Mouse (Mus musculus): ENCODE data around the gene Tex12. TPM values are rescaled to one million over a fixed set of nuclear protein-coding genes. Genes with fewer than 3 reads are reported as not detected.

Tex12 gene
- polyA plus RNA-seq, 1 experiment from 2014 or later, result not detected

GRCm38 (mm10) chr9:50528293-50528892 lies 32.7 kb downstream of the Tex12 start, which contains the start of gene Pts:
Pts (minus strand) TSS chr9:50528724.
- no peaks in the 10 kb centered on the region for H3K9me3 ChIP-seq (replicated peaks; ENCODE audit: control insufficient read depth, low read length)
- H3K27me3 ChIP-seq (ENCODE audit: control insufficient read depth, insufficient read depth, low read depth, low read length), result no peaks in the 10 kb centered on the region
- H3K27ac ChIP-seq (ENCODE audit: low read length), result peak within 1 kb of the TSS; percentile 85
- H3K36me3 ChIP-seq (ENCODE audit: control insufficient read depth, insufficient read depth), result no peaks in the 10 kb centered on the region
- peak within 1 kb of the TSS; percentile 89 for H3K9ac ChIP-seq (ENCODE audit: low read depth, low read length)
- under 1% methylated on average over 54 of the region's 54 CpGs for WGBS (ENCODE audit: insufficient replicate concordance)
- peak; percentile 98 for ATAC-seq (ENCODE audit: low read depth)
- peaks cover 14% of the 10 kb centered on the region for H3K4me1 ChIP-seq (ENCODE audit: control insufficient read depth, low read depth, low read length)
- H3K4me2 ChIP-seq (ENCODE audit: low read depth, low read length), result peak within 1 kb of the TSS; percentile 94
- H3K4me3 ChIP-seq (ENCODE audit: low read depth, low read length), result peak within 1 kb of the TSS; percentile 91

- H3K27me3 ChIP-seq (ENCODE audit: control insufficient read depth, insufficient read depth, low read depth, low read length), result no peaks in the 10 kb centered on the region
- H3K9ac ChIP-seq (ENCODE audit: low read depth, low read length), result peak overlapping the region; percentile 89
- no peaks in the 10 kb centered on the region for H3K36me3 ChIP-seq (ENCODE audit: control insufficient read depth, insufficient read depth)
- peak overlapping the region; percentile 91 for H3K4me3 ChIP-seq (ENCODE audit: low read depth, low read length)
- H3K4me1 ChIP-seq (ENCODE audit: control insufficient read depth, low read depth, low read length), result peaks cover 12% of the 10 kb centered on the region
- no peak for ATAC-seq (ENCODE audit: low read depth)
- peak overlapping the region; percentile 94 for H3K4me2 ChIP-seq (ENCODE audit: low read depth, low read length)
- peak overlapping the region; percentile 5; the same call in 1 of the 2 replicates for H3K27ac ChIP-seq (ENCODE audit: low read length)
- H3K9me3 ChIP-seq (replicated peaks; ENCODE audit: control insufficient read depth, low read length), result no peaks in the 10 kb centered on the region
- 28% methylated on average over 7 of the region's 7 CpGs for WGBS (ENCODE audit: insufficient replicate concordance)
Measured at GRCm38 (mm10) chr9:50527860-50528259, 33.3 kb downstream of the Tex12 start.

- no peak for ATAC-seq (ENCODE audit: low read depth)
- 57% methylated on average over 5 of the region's 5 CpGs for WGBS (ENCODE audit: insufficient replicate concordance)
Measured at GRCm38 (mm10) chr9:50525585-50525984, 35.5 kb downstream of the Tex12 start.

GRCm38 (mm10) chr9:50524936-50525335 lies 36.2 kb downstream of the Tex12 start:
- H3K4me2 ChIP-seq (ENCODE audit: low read depth, low read length), result no peak overlapping the region
- H3K4me3 ChIP-seq (ENCODE audit: low read depth, low read length), result no peak overlapping the region
- no peak for ATAC-seq (ENCODE audit: low read depth)
- H3K9ac ChIP-seq (ENCODE audit: low read depth, low read length), result no peak overlapping the region
- WGBS (ENCODE audit: insufficient replicate concordance), result 74% methylated on average over 5 of the region's 5 CpGs
- peaks cover 12% of the 10 kb centered on the region for H3K4me1 ChIP-seq (ENCODE audit: control insufficient read depth, low read depth, low read length)
- no peaks in the 10 kb centered on the region for H3K27me3 ChIP-seq (ENCODE audit: control insufficient read depth, insufficient read depth, low read depth, low read length)
- no peaks in the 10 kb centered on the region for H3K9me3 ChIP-seq (replicated peaks; ENCODE audit: control insufficient read depth, low read length)
- H3K36me3 ChIP-seq (ENCODE audit: control insufficient read depth, insufficient read depth), result no peaks in the 10 kb centered on the region; the same call in none of the 2 replicates
- no peak overlapping the region for H3K27ac ChIP-seq (ENCODE audit: low read length)

More at GRCm38 (mm10) chr9:50525585-50525984, 35.5 kb downstream of the Tex12 start:
- H3K4me1 ChIP-seq (ENCODE audit: control insufficient read depth, low read depth, low read length), result peaks cover 12% of the 10 kb centered on the region
- no peaks in the 10 kb centered on the region for H3K9me3 ChIP-seq (replicated peaks; ENCODE audit: control insufficient read depth, low read length)
- no peak overlapping the region for H3K4me3 ChIP-seq (ENCODE audit: low read depth, low read length)
- no peaks in the 10 kb centered on the region for H3K27me3 ChIP-seq (ENCODE audit: control insufficient read depth, insufficient read depth, low read depth, low read length)
- H3K4me2 ChIP-seq (ENCODE audit: low read depth, low read length), result no peak overlapping the region
- H3K27ac ChIP-seq (ENCODE audit: low read length), result no peak overlapping the region
- H3K36me3 ChIP-seq (ENCODE audit: control insufficient read depth, insufficient read depth), result no peaks in the 10 kb centered on the region; the same call in none of the 2 replicates
- no peak overlapping the region for H3K9ac ChIP-seq (ENCODE audit: low read depth, low read length)

DNA sequence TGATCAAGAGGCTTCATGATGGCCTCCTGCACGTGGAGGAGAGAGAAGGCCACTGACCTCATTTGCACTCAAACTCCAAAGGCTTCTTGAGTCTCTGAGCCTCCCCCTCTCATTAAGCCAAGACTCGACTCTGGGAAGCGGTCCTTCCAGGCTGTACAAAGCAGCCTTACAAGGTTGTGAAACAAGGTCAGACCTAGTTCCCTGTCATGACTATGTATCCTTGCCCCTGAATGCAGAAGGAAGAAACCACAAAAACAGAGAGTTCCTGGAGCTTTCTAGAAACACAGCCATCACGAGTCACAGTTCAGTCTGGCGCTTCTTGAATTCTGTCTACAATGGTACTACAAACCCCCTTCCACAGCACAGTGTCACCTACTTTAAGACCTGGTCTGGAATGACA lies 38.6 kb downstream of the Tex12 start:
- no peak overlapping the region for H3K27ac ChIP-seq (ENCODE audit: low read length)
- H3K9ac ChIP-seq (ENCODE audit: low read depth, low read length), result no peak overlapping the region
- WGBS (ENCODE audit: insufficient replicate concordance), result 57% methylated on average over 5 of the region's 5 CpGs
- H3K27me3 ChIP-seq (ENCODE audit: control insufficient read depth, insufficient read depth, low read depth, low read length), result no peaks in the 10 kb centered on the region
- no peak overlapping the region for H3K4me2 ChIP-seq (ENCODE audit: low read depth, low read length)
- ATAC-seq (ENCODE audit: low read depth), result no peak
- no peaks in the 10 kb centered on the region for H3K9me3 ChIP-seq (replicated peaks; ENCODE audit: control insufficient read depth, low read length)
- peaks cover 7% of the 10 kb centered on the region; the same call in 1 of the 2 replicates for H3K4me1 ChIP-seq (ENCODE audit: control insufficient read depth, low read depth, low read length)
- no peaks in the 10 kb centered on the region; the same call in none of the 2 replicates for H3K36me3 ChIP-seq (ENCODE audit: control insufficient read depth, insufficient read depth)
- no peak overlapping the region for H3K4me3 ChIP-seq (ENCODE audit: low read depth, low read length)

DNA sequence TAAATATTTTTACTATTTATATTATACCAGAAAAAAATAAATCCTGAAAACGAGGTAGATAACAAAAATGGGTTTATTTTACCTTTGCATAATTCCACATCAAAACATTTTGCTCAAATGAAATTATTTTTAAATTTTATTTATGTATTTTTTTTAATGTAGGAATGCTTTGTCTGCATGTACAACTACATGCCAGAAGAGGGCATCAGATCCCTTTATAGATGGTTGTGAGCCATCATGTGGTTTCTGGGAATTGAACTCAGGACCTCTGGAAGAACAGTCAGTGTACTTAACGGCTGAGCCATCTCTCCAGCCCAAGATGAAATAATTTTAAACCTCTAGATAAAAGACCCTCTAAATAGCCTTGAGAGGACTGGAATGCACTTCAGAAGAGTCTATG lies 39.6 kb downstream of the Tex12 start:
- Histone ChIP-seq H3K4me2 (ENCODE audit: low read depth, low read length) (no peak overlapping the region), H3K4me1 (ENCODE audit: control insufficient read depth, low read depth, low read length) (no peaks in the 10 kb centered on the region; the same call in 1 of the 2 replicates), H3K27ac (ENCODE audit: low read length) (no peak overlapping the region), H3K27me3 (ENCODE audit: control insufficient read depth, insufficient read depth, low read depth, low read length) (no peaks in the 10 kb centered on the region), H3K36me3 (ENCODE audit: control insufficient read depth, insufficient read depth) (no peaks in the 10 kb centered on the region; the same call in none of the 2 replicates), H3K4me3 (ENCODE audit: low read depth, low read length) (no peak overlapping the region), H3K9ac (ENCODE audit: low read depth, low read length) (no peak overlapping the region), H3K9me3 (replicated peaks; ENCODE audit: control insufficient read depth, low read length) (no peaks in the 10 kb centered on the region)
- ATAC-seq (ENCODE audit: low read depth), result no peak
- WGBS (ENCODE audit: insufficient replicate concordance), result 33% methylated on average over 2 of the region's 2 CpGs

DNA sequence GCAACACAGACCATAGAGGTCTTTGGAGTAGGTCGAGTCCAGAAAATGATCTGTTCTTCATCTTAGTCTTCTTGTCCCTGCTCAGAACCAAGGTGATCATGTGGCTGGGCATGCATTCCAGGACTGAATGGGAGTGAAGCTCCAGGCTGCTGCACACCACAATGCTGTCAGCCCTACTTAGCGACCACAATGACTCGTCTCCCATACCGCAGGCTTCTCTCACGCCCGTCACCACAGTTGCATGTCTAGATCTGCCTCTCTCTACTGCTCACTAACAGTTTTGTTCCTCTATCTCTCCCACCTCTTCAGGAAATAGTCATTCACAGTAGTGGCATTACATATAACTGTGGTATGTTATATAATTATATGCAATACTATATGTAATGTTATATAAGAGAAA lies 40.4 kb downstream of the Tex12 start:
- Histone ChIP-seq H3K27ac (ENCODE audit: low read length) (no peak overlapping the region), H3K4me1 (ENCODE audit: control insufficient read depth, low read depth, low read length) (no peaks in the 10 kb centered on the region), H3K4me2 (ENCODE audit: low read depth, low read length) (no peak overlapping the region), H3K4me3 (ENCODE audit: low read depth, low read length) (no peak overlapping the region), H3K9me3 (replicated peaks; ENCODE audit: control insufficient read depth, low read length) (no peaks in the 10 kb centered on the region), H3K9ac (ENCODE audit: low read depth, low read length) (no peak overlapping the region), H3K36me3 (ENCODE audit: control insufficient read depth, insufficient read depth) (no peaks in the 10 kb centered on the region; the same call in none of the 2 replicates), H3K27me3 (ENCODE audit: control insufficient read depth, insufficient read depth, low read depth, low read length) (no peaks in the 10 kb centered on the region)
- no peak for ATAC-seq (ENCODE audit: low read depth)
- WGBS (ENCODE audit: insufficient replicate concordance), result 24% methylated on average over 6 of the region's 6 CpGs

GRCm38 (mm10) chr9:50518781-50519180 lies 42.3 kb downstream of the Tex12 start:
- no peak for ATAC-seq (ENCODE audit: low read depth)
- no peak overlapping the region for H3K4me2 ChIP-seq (ENCODE audit: low read depth, low read length)
- no peaks in the 10 kb centered on the region for H3K4me1 ChIP-seq (ENCODE audit: control insufficient read depth, low read depth, low read length)
- H3K27me3 ChIP-seq (ENCODE audit: control insufficient read depth, insufficient read depth, low read depth, low read length), result no peaks in the 10 kb centered on the region
- H3K9me3 ChIP-seq (replicated peaks; ENCODE audit: control insufficient read depth, low read length), result no peaks in the 10 kb centered on the region
- H3K4me3 ChIP-seq (ENCODE audit: low read depth, low read length), result no peak overlapping the region
- H3K27ac ChIP-seq (ENCODE audit: low read length), result no peak overlapping the region
- 29% methylated on average over 2 of the region's 2 CpGs for whole genome bisulfite sequencing (ENCODE audit: insufficient replicate concordance)
- no peak overlapping the region for H3K9ac ChIP-seq (ENCODE audit: low read depth, low read length)
- no peaks in the 10 kb centered on the region; the same call in none of the 2 replicates for H3K36me3 ChIP-seq (ENCODE audit: control insufficient read depth, insufficient read depth)

- no peaks in the 10 kb centered on the region for H3K27me3 ChIP-seq (ENCODE audit: control insufficient read depth, insufficient read depth, low read depth, low read length)
- no peak for ATAC-seq (ENCODE audit: low read depth)
- no peak overlapping the region for H3K4me3 ChIP-seq (ENCODE audit: low read depth, low read length)
- no peak overlapping the region for H3K9ac ChIP-seq (ENCODE audit: low read depth, low read length)
- H3K4me2 ChIP-seq (ENCODE audit: low read depth, low read length), result no peak overlapping the region
- H3K9me3 ChIP-seq (replicated peaks; ENCODE audit: control insufficient read depth, low read length), result no peaks in the 10 kb centered on the region
- H3K36me3 ChIP-seq (ENCODE audit: control insufficient read depth, insufficient read depth), result no peaks in the 10 kb centered on the region
- no peaks in the 10 kb centered on the region for H3K4me1 ChIP-seq (ENCODE audit: control insufficient read depth, low read depth, low read length)
- H3K27ac ChIP-seq (ENCODE audit: low read length), result no peak overlapping the region
- 46% methylated on average over 5 of the region's 5 CpGs for WGBS (ENCODE audit: insufficient replicate concordance)
Measured at GRCm38 (mm10) chr9:50515462-50515861, 45.7 kb downstream of the Tex12 start.

Measured in liver, embryonic 16.5 days (tissue).